Mouse (Mus musculus): ENCODE measurements around the gene Tmem63b. TPM values are rescaled to one million over a fixed set of nuclear protein-coding genes. Genes with fewer than 3 reads are reported as not detected.
A peak's percentile ranks its signal among the peaks of the same experiment; 100 is the strongest.

Gene Tmem63b
- total and polyA plus RNA-seq, 3 experiments: 12.3 to 37.9 TPM; not detected in 1

GRCm38 (mm10) chr17:45618941-45619385, 67.7 kb downstream of the Tmem63b start (continued):
- peak; percentile 45; the same call in 1 of the 2 replicates for TF ChIP-seq NELFE (IDR thresholded peaks at IDR 0.05; ENCODE audit: low read depth, low read length)

- no peak overlapping the region for H3K4me3 ChIP-seq (ENCODE audit: control insufficient read depth in 1 of 2, insufficient read depth in 1 of 2, low read depth in 2 of 2, low read length in 2 of 2)
- H3K27me3 ChIP-seq (ENCODE audit: control insufficient read depth in 1 of 2, insufficient read depth in 2 of 2, low read length in 2 of 2): no peaks in the 10 kb centered on the region
Measured at GRCm38 (mm10) chr17:45617655-45618054, 69.0 kb downstream of the Tmem63b start.

GRCm38 (mm10) chr17:45616679-45617078, 70.0 kb downstream of the Tmem63b start:
- no peak overlapping the region for H3K4me3 ChIP-seq (ENCODE audit: control insufficient read depth in 1 of 2, insufficient read depth in 1 of 2, low read depth in 2 of 2, low read length in 2 of 2)
- H3K4me1 ChIP-seq (ENCODE audit: control insufficient read depth in 1 of 2, insufficient read depth in 2 of 2, low read length in 2 of 2): peaks cover 9 to 19% of the 10 kb centered on the region in 2 experiments
- H3K27me3 ChIP-seq (ENCODE audit: control insufficient read depth in 1 of 2, insufficient read depth in 2 of 2, low read length in 2 of 2): no peaks in the 10 kb centered on the region
- DNase-seq (ENCODE audit: low read depth, low spot score): no peak
- no peak overlapping the region for H3K9ac ChIP-seq (ENCODE audit: control insufficient read depth, low read depth, low read length, poor library complexity, severe bottlenecking)
- no peaks in the 10 kb centered on the region for H3K79me2 ChIP-seq (ENCODE audit: control insufficient read depth, insufficient read depth, low read length, poor library complexity)
- H3K27ac ChIP-seq (ENCODE audit: control insufficient read depth, low read depth, low read length): no peak overlapping the region
- TF ChIP-seq TBP (IDR thresholded peaks at IDR 0.05; ENCODE audit: low read depth, low read length): no peak
- TF ChIP-seq POLR2AphosphoS2 (IDR thresholded peaks at IDR 0.05; ENCODE audit: low read length): no peak
- no peak for TF ChIP-seq EP300 (IDR thresholded peaks at IDR 0.05; ENCODE audit: low read depth in 1 of 2, low read length in 2 of 2)
- no peak for TF ChIP-seq MAX (IDR thresholded peaks at IDR 0.05; ENCODE audit: low read length)
- TF ChIP-seq GATA1 (IDR thresholded peaks at IDR 0.05; ENCODE audit: low read depth, low read length): no peak
- no peak for TF ChIP-seq UBTF (IDR thresholded peaks at IDR 0.05; ENCODE audit: borderline replicate concordance, insufficient read depth, low read depth, low read length)
- no peak for TF ChIP-seq MAFK (IDR thresholded peaks at IDR 0.05; ENCODE audit: borderline replicate concordance, low read depth, low read length)
- TF ChIP-seq MAZ (IDR thresholded peaks at IDR 0.05; ENCODE audit: low read depth, low read length): no peak
- no peak for TF ChIP-seq KAT2A (conservative IDR thresholded peaks at IDR 0.05; ENCODE audit: low read depth, low read length)
- H3K9me3 ChIP-seq (replicated peaks; ENCODE audit: insufficient read depth, low read length): no peaks in the 10 kb centered on the region
- peaks cover 0 to 16% of the 10 kb centered on the region in 2 experiments; a peak in 2 of 4 replicates for H3K36me3 ChIP-seq (ENCODE audit: control insufficient read depth in 1 of 2, insufficient read depth in 2 of 2, low read length in 2 of 2)

More at GRCm38 (mm10) chr17:45617655-45618054, 69.0 kb downstream of the Tmem63b start:
- Histone ChIP-seq H3K9ac (ENCODE audit: control insufficient read depth, low read depth, low read length, poor library complexity, severe bottlenecking) (no peak overlapping the region), H3K27ac (ENCODE audit: control insufficient read depth, low read depth, low read length) (no peak overlapping the region), H3K9me3 (replicated peaks; ENCODE audit: insufficient read depth, low read length) (no peaks in the 10 kb centered on the region), H3K36me3 (ENCODE audit: control insufficient read depth in 1 of 2, insufficient read depth in 2 of 2, low read length in 2 of 2) (peaks cover 0 to 7% of the 10 kb centered on the region in 2 experiments; a peak in 2 of 4 replicates), H3K79me2 (ENCODE audit: control insufficient read depth, insufficient read depth, low read length, poor library complexity) (no peaks in the 10 kb centered on the region), H3K4me1 (ENCODE audit: control insufficient read depth in 1 of 2, insufficient read depth in 2 of 2, low read length in 2 of 2) (peaks cover 2 to 13% of the 10 kb centered on the region in 2 experiments)
- DNase-seq (ENCODE audit: low read depth, low spot score): no peak
- TF ChIP-seq MYB (IDR thresholded peaks at IDR 0.05; ENCODE audit: low read depth, low read length) (no peak), ZMIZ1 (IDR thresholded peaks at IDR 0.05; ENCODE audit: low read depth, low read length) (no peak), POLR2AphosphoS5 (IDR thresholded peaks at IDR 0.05; ENCODE audit: borderline replicate concordance, low read depth, low read length) (no peak), MAZ (IDR thresholded peaks at IDR 0.05; ENCODE audit: low read depth, low read length) (no peak), KAT2A (conservative IDR thresholded peaks at IDR 0.05; ENCODE audit: low read depth, low read length) (no peak), TAL1 (IDR thresholded peaks at IDR 0.05; ENCODE audit: low read length) (no peak)
